ENCODE assay signal across 1 mouse cellular context in genomic region chr11:102311966-102312365, GRCm38 (mm10).
A peak's percentile ranks its signal among the peaks of the same experiment; 100 is the strongest.
TF ChIP-seq lines count a peak whose summit lies in the region.

No protein-coding gene starts in this region.

TF ChIP-seq in myocyte, 11 proteins besides CTCF, POLR2A, EP300 and RAD21:
- TF ChIP-seq POLR2AphosphoS2 (IDR thresholded peaks at IDR 0.05; ENCODE audit: insufficient read length, low read depth) (peak; percentile 38), TCF3 (IDR thresholded peaks at IDR 0.05; ENCODE audit: insufficient read length, low read depth) (no peak)
